Mouse (Mus musculus) neural tube, embryonic 13.5 days (tissue): ENCODE measurements around the gene Usmg5. TPM values are rescaled to one million over a fixed set of nuclear protein-coding genes. Genes with fewer than 3 reads are reported as not detected.
A peak's percentile ranks its signal among the peaks of the same experiment; 100 is the strongest.

ENCODE experiments used
- ATAC-seq: fragments of 200-750 bp; cut with Nextera tagmentation; 2 replicates; pipeline ENCODE4 v1.8.0; 2017; ENCODE audit warnings: low read depth, mild to moderate bottlenecking, moderate TSS enrichment, moderate library complexity
- H3K27ac ChIP-seq: fragments of 300-500 bp; sonication (generic); replicated peaks from 2 replicates; pipeline ENCODE4 v1.5.1; 2015; ENCODE audit warnings: moderate library complexity, mild to moderate bottlenecking, inconsistent platforms
- H3K27me3 ChIP-seq: fragments of 300-500 bp; sonication (generic); 2 replicates; pipeline ENCODE4 v1.6.1; 2015; ENCODE audit warnings: mild to moderate bottlenecking, inconsistent platforms
- H3K36me3 ChIP-seq: fragments of 300-500 bp; sonication (generic); 2 replicates; pipeline ENCODE4 v1.6.1; 2015; ENCODE audit warnings: mild to moderate bottlenecking, inconsistent platforms
- H3K4me1 ChIP-seq: fragments of 300-500 bp; sonication (generic); replicated peaks from 2 replicates; pipeline ENCODE4 v1.6.1; 2015; ENCODE audit warnings: inconsistent platforms
- H3K4me2 ChIP-seq: fragments of 300-500 bp; sonication (generic); 2 replicates; pipeline ENCODE4 v1.6.1; 2015; ENCODE audit warnings: inconsistent platforms, mild to moderate bottlenecking, moderate library complexity
- H3K4me3 ChIP-seq: fragments of 300-500 bp; sonication (generic); 2 replicates; pipeline ENCODE4 v1.5.1; 2015; ENCODE audit warnings: mild to moderate bottlenecking, inconsistent platforms
- H3K9ac ChIP-seq: fragments of 300-500 bp; sonication (generic); 2 replicates; pipeline ENCODE4 v1.6.1; 2015; ENCODE audit warnings: moderate library complexity, mild to moderate bottlenecking, inconsistent platforms
- H3K9me3 ChIP-seq: fragments of 300-500 bp; sonication (generic); 2 replicates; pipeline ENCODE4 v1.6.1; 2016; ENCODE audit warnings: inconsistent platforms
- WGBS: fragments of 180-500 bp; shearing (Covaris S2); methylation state at CpG from one replicate; pipeline ENCODE4 v1.1.7; 2015; 5-methylcytosine and 5-hydroxymethylcytosine counted together
- polyA plus RNA-seq: library from polyadenylated mRNA; unstranded; fragments of >200 nt; fragmentation: Nextera tagmentation; extraction: Ambion mirVana; gene quantifications from 2 replicates; pipeline ENCODE4 v1.2.1, GENCODE M21; 2015

Usmg5 gene
- polyA plus RNA-seq, 1 experiment from 2014 or later: 1,642 TPM

GRCm38 (mm10) chr19:47118634-47119033 is 28.2 kb upstream of the Usmg5 start:
- no peak overlapping the region for H3K9ac ChIP-seq
- H3K4me1 ChIP-seq: no peaks in the 10 kb centered on the region
- no peaks in the 10 kb centered on the region for H3K9me3 ChIP-seq
- no peaks in the 10 kb centered on the region for H3K27me3 ChIP-seq
- no peak for ATAC-seq
- 89% methylated on average over 2 of the region's 2 CpGs for WGBS
- no peak overlapping the region for H3K4me3 ChIP-seq
- no peak overlapping the region for H3K27ac ChIP-seq
- no peak overlapping the region for H3K4me2 ChIP-seq
- peaks cover 77% of the 10 kb centered on the region for H3K36me3 ChIP-seq

DNA sequence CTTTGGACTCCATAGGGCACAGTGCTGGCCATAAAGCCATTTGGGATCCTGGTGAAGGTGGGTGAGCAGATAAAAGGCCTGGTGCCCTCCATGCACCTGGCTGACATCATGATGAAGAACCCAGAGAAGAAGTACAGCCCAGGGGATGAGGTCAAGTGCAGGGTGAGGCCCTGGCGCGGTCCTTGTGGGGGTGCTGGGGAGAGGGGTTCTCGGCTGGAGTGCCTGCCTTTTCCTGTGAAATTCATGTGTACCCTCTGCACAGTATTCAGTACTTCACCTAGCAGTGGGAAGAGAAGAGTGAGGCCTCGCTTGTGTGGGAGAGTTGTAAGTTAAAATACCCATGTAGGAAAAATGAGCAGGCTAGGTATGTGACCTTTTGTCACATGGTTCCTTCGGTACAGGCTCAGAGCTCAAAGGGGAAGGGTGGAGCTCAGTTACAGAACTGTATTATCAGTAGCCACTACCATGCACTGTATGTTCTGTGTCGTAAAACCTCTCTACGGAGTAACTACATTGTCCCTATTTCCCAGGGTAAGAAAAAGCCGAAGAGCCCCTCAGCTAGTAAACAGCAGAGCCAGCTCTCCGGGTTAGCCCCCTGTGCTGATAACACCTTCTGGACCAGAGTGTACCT is 14.3 kb upstream of the Usmg5 start:
- Histone ChIP-seq H3K4me1 (no peaks in the 10 kb centered on the region), H3K27me3 (no peaks in the 10 kb centered on the region), H3K9ac (no peak overlapping the region), H3K27ac (no peak overlapping the region), H3K4me2 (no peak overlapping the region), H3K4me3 (no peak overlapping the region), H3K36me3 (peaks cover 100% of the 10 kb centered on the region), H3K9me3 (no peaks in the 10 kb centered on the region)
- no peak for ATAC-seq
- WGBS: 96% methylated on average over 9 of the region's 9 CpGs

DNA sequence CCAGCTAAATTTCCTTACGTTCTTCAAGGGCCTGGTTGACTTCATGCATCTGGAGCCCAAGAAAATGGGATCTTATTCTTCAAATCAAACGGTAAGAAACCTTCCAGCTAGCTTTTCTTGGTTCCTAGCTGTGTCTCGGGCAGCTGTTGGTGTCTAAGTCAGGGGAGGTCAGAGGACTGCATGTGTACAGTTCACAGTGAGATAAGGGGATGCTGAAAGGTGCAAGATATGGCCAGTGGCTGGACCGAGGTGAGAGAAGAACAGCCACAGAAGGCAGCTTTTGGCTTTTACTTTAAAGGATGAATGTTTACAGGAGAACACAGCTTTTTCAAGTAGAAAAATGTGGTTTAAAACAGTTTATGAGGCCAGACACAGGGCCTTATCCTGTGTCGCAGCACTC is 10.6 kb upstream of the Usmg5 start:
- Histone ChIP-seq H3K4me3 (no peak overlapping the region), H3K4me2 (no peak overlapping the region), H3K36me3 (peaks cover 99% of the 10 kb centered on the region), H3K9me3 (no peaks in the 10 kb centered on the region), H3K9ac (no peak overlapping the region), H3K27ac (no peak overlapping the region), H3K4me1 (no peaks in the 10 kb centered on the region), H3K27me3 (no peaks in the 10 kb centered on the region)
- no peak for ATAC-seq
- WGBS: 94% methylated on average over 5 of the region's 5 CpGs

DNA sequence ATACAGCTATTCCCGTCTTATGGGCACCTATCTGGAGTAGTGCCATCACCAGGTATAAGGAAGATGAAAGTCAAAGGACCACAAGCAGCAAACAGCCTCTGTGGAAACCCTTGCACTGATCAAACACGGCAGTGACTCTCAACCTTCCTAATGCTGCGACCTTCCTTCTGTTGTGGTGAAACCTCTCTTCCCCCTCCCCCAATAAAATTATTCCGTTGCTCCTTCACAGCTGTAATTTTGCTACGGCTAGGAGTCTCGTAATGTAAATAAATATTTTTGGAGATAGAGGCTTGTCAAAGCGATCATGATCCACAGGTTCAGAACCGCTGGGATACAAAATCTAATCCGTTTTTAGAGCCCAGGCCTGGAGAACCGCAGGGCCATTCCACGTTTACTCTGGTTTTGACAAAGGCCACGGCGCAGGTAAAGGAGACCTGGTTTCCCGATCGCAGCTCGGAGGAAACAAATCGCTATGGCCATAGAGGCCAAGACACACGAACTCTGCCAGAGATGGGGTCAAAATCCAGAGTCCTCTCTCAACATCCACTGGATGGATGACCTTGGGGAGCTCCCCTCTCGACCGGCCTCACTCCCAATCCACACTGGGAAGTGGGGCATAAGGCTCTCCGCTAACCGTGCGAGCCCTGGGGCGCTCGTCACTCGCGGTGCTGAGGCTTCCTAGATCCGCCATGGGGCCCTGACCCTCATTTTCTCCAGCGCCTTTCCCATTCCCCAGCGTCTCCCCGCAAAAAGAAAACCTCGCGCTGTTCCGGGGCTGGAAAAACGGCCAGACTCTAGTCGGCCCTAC is 525 bp downstream of the Usmg5 start:
- Histone ChIP-seq H3K4me1 (peaks cover 23% of the 10 kb centered on the region), H3K9me3 (no peaks in the 10 kb centered on the region), H3K9ac (peak overlapping the region; percentile 97), H3K27me3 (no peaks in the 10 kb centered on the region), H3K4me3 (peak overlapping the region; percentile 90), H3K4me2 (peak overlapping the region; percentile 94), H3K27ac (peak overlapping the region; percentile 91), H3K36me3 (peaks cover 38% of the 10 kb centered on the region)
- peak; percentile 72 for ATAC-seq
- 2% methylated on average over 36 of the region's 36 CpGs for WGBS

DNA sequence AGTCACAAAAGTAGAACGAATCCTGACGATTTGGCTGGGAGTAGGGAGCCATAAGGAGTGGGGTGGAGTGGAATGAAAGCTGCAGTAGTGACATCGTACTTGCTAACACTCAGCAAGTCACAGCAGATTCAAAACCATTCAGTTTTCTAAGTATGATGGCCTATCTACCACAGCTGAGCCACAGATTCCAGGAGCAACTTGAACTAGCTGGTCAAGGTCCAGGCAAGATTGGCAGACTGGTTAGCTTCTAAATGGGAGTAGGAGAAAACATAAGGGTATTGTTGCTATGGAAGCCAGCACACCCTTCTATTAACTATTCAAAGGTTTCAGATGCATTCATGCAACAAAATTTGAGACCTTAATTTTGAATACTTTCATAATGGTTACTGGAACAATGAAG is 2.2 kb downstream of the Usmg5 start:
- Histone ChIP-seq H3K27me3 (no peaks in the 10 kb centered on the region), H3K9ac (no peak overlapping the region), H3K4me1 (peaks cover 23% of the 10 kb centered on the region), H3K36me3 (peaks cover 40% of the 10 kb centered on the region), H3K27ac (no peak overlapping the region), H3K4me3 (no peak overlapping the region), H3K9me3 (no peaks in the 10 kb centered on the region), H3K4me2 (no peak overlapping the region)
- no peak for ATAC-seq
- WGBS: 90% methylated on average over 3 of the region's 3 CpGs

DNA sequence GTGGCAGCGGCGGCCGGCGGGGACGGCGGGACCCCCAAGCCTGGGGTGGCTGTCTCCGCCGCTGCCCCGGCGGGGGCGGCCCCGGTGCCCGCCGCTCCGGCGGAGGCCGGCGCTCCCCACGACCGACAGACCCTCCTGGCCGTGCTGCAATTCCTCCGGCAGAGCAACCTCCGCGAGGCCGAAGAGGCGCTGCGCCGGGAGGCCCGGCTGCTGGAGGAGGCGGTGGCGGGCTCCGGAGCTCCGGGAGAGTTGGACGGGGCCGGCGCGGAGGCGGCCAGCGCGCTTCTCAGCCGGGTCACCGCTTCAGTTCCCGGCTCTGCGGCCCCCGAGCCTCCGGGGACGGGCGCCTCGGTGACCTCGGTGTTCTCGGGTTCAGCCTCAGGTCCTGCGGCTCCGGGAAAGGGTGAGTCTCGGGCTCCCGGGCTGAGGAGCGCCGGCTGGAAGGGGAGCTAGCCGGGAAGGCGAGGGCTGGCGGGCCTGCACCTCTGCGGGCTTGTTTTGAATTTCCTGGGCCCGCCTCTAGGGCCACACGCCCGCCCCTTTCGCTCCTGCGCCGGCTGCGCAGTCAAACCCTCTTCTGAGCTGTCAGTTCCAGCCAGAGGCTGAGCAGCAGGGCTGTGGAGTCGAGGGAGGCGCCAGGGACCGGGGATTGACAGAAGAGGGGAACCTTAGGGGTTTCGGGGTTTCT is 22.4 kb downstream of the Usmg5 start:
- Histone ChIP-seq H3K9me3 (no peaks in the 10 kb centered on the region), H3K27ac (peak overlapping the region; percentile 93), H3K4me2 (peak overlapping the region; percentile 77), H3K4me1 (peaks cover 16% of the 10 kb centered on the region), H3K9ac (peak overlapping the region; percentile 94), H3K27me3 (no peaks in the 10 kb centered on the region), H3K4me3 (peak overlapping the region; percentile 99), H3K36me3 (peaks cover 23% of the 10 kb centered on the region)
- peak; percentile 93 for ATAC-seq
- WGBS: under 1% methylated on average over 72 of the region's 72 CpGs

DNA sequence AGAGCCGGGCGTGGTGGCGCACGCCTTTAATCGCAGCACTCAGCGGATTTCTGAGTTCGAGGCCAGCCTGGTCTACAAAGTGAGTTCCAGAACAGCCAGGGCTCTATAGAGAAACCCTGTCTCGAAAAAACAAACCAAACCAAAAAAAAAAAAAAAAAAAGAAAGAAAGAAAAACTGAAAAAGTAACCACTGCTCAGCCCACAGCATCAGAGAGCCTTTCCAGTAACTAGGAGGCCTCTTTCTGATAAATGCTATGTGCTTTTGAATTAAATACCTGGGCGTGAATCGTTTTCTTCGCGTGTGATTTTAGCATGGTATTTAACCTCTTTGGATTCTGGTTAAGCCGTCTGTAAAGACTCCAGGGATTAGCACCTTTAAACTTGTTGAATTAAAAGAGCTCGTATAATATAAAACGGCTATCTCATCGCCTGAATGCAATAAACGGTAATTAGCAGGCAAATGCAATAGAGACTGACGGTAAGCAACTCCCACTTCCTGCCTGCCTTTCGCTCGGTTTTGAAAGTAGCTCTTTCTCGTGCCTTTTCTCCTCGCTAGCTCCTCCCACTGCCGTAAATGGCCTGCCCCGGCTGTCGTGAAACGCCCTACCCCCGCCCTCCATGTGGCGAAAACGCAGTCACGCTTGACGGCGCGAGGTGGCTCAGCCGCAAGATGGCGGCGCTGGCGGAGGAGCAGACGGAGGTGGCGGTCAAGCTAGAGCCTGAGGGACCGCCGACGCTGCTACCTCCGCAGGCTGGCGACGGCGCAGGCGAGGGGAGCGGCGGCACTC is 23.2 kb downstream of the Usmg5 start, which contains the start of gene Taf5:
Gene Taf5 (plus strand): TSS at position 651 of the 787 bp plus-strand sequence.
- H3K27ac ChIP-seq: peak within 1 kb of the TSS; percentile 93
- no peaks in the 10 kb centered on the region for H3K27me3 ChIP-seq
- no peaks in the 10 kb centered on the region for H3K9me3 ChIP-seq
- peak within 1 kb of the TSS; percentile 99 for H3K4me3 ChIP-seq
- WGBS: 11% methylated on average over 49 of the region's 49 CpGs
- peaks cover 16% of the 10 kb centered on the region for H3K4me1 ChIP-seq
- peak within 1 kb of the TSS; percentile 94 for H3K9ac ChIP-seq
- ATAC-seq: peak; percentile 82
- peak within 1 kb of the TSS; percentile 77 for H3K4me2 ChIP-seq
- H3K36me3 ChIP-seq: peaks cover 15% of the 10 kb centered on the region

GRCm38 (mm10) chr19:47065860-47066259 is 24.6 kb downstream of the Usmg5 start:
- no peaks in the 10 kb centered on the region for H3K9me3 ChIP-seq
- peaks cover under 1% of the 10 kb centered on the region; the same call in 1 of the 2 replicates for H3K36me3 ChIP-seq
- peaks cover 16% of the 10 kb centered on the region for H3K4me1 ChIP-seq
- no peak overlapping the region for H3K4me3 ChIP-seq
- WGBS: 91% methylated on average over 3 of the region's 3 CpGs
- H3K4me2 ChIP-seq: no peak overlapping the region
- no peak overlapping the region for H3K9ac ChIP-seq
- H3K27ac ChIP-seq: no peak overlapping the region
- ATAC-seq: no peak
- no peaks in the 10 kb centered on the region for H3K27me3 ChIP-seq

DNA sequence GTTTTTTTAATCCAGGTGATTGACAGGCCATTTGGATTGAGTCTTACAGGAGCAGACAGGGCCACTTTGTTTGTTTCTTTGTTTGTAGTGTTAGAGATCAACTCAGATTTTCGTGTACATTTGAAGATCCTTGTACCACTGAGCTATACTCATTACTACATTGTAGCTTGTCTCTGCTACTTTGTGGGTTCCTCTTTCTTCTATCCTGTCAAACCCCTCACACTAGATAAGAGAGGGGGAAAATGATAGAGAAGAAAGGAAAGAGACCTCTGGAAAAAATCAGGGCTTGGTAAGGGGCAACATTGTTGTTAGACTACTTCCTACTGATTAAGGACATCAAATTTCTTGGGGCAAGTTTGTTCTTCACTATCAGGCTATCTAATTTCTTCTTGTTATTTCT is 32.8 kb downstream of the Usmg5 start:
- ATAC-seq: no peak
- no peaks in the 10 kb centered on the region for H3K4me1 ChIP-seq
- WGBS: 63% methylated on average over 1 of the region's 1 CpGs

DNA sequence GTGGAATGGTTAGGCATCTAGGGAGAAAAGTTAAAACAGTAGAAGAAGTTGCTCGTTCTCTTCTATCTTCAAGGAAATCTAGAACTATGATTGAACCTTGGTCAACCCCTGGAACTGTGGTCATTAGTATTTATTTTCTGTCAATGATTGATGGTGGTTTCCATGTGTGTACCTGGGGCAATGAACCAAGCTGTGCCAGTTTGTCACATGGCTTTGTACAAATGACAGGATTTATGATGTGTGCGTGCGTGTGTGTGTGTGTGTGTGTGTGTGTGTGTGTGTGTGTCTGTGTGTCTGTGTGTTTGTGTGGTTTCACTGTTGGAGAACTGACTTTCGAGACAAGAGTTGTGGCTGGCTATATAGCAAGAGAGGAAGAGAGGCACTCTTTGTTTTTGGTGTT is 37.0 kb downstream of the Usmg5 start:
- Histone ChIP-seq H3K36me3 (0 out of 2 replicates have a peak, but pooled peaks cover under 1% of the 10 kb centered on the region), H3K4me3 (no peak overlapping the region), H3K27ac (no peak overlapping the region), H3K4me1 (peaks cover 16% of the 10 kb centered on the region), H3K9ac (no peak overlapping the region), H3K9me3 (no peaks in the 10 kb centered on the region), H3K27me3 (no peaks in the 10 kb centered on the region), H3K4me2 (no peak overlapping the region)
- 85% methylated on average over 4 of the region's 4 CpGs for WGBS
- no peak for ATAC-seq

More for the DNA sequence above, 32.8 kb downstream of the Usmg5 start:
- no peaks in the 10 kb centered on the region for H3K27me3 ChIP-seq
- H3K27ac ChIP-seq: no peak overlapping the region
- H3K9ac ChIP-seq: no peak overlapping the region
- no peaks in the 10 kb centered on the region for H3K9me3 ChIP-seq
- no peaks in the 10 kb centered on the region for H3K36me3 ChIP-seq
- H3K4me3 ChIP-seq: no peak overlapping the region
- no peak overlapping the region for H3K4me2 ChIP-seq

DNA sequence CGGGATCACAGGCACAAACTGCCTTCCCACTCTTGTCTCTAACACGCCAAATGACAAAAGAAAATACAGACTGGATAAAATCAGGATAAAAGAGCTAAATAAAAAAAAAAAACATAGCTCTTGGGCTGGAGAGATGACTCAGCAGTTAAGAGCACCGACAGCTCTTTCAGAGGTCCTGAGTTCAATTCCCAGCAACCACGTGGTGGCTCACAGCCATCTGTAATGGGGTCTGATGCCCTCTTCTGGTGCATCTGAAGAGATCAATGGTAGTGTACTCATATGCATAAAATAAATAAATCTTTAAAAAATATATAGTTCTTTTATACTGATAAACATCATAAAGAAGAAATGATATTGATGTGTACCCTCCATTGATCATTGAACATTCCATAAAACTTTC is 37.5 kb downstream of the Usmg5 start:
- no peak overlapping the region for H3K27ac ChIP-seq
- H3K9ac ChIP-seq: no peak overlapping the region
- no peak for ATAC-seq
- H3K4me1 ChIP-seq: peaks cover 19% of the 10 kb centered on the region
- 0 out of 2 replicates have a peak, but pooled peaks cover 5% of the 10 kb centered on the region for H3K36me3 ChIP-seq
- H3K9me3 ChIP-seq: no peaks in the 10 kb centered on the region
- no peak overlapping the region for H3K4me2 ChIP-seq
- no peak overlapping the region for H3K4me3 ChIP-seq
- WGBS: 87% methylated on average over 4 of the region's 4 CpGs
- H3K27me3 ChIP-seq: no peaks in the 10 kb centered on the region
